Mouse (Mus musculus) lung, adult 18-20 months (tissue): ENCODE results near the gene Tex261.

ENCODE experiments used
- DNase-seq, 2 experiments: peaks; one replicate each; pipeline ENCODE4 v3.0.0; 2022; ENCODE audit warnings: mixed read lengths in 2 of 2

The Tex261 gene

GRCm38 (mm10) chr6:83756051-83756450 is 19.6 kb downstream of the Tex261 start:
- DNase-seq: no peak

GRCm38 (mm10) chr6:83750171-83750684 is 25.4 kb downstream of the Tex261 start:
- DNase-seq: peak; percentile 21 to 42

- DNase-seq: no peak
Measured at GRCm38 (mm10) chr6:83749286-83749685, 26.3 kb downstream of the Tex261 start.

GRCm38 (mm10) chr6:83745466-83745865 is 30.1 kb downstream of the Tex261 start:
- no peak for DNase-seq

GRCm38 (mm10) chr6:83744557-83744956 is 31.1 kb downstream of the Tex261 start:
- DNase-seq: peak; percentile 45 to 61

DNA sequence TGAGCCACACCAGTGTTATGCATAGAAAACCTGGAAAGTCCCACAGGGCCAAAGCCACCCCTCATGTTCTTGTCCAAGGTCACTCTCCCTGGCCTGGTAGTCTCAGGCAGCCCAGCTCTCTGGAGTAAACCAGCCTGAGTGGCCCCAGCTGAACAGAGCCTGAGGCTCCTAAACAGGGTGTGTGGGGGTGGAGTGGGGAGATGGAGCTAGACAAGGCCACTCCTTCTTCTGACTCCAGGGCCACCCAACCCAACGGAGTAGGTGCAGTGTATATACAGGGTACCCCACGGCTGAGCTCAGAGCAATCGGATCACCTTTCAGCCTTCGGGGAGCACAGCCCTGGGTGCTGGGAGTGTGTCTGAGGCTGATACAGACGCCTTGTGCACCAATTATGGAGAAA is 31.5 kb downstream of the Tex261 start:
- peak in 1 of 2 experiments; percentile 17 for DNase-seq

DNA sequence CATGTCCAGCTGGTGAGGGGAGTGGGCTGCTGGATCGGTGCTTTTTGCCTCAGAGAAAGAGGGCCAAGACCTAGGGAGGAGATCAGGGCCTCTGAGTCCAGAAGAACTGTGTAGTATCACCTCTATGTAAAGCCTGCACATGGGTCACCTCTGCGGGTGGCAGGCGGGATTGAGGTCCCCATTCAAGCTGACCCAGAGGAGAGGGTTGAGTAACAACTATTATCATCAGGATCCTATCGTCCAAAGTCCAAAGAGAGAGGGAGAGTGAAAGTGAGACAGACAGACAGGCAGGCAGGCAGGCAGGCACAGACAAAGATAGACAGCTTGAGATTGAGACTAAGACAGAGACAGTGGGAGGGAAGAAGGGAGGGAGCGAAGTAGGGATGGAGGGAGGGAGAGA is 32.4 kb downstream of the Tex261 start:
- DNase-seq: no peak

- DNase-seq: peak; percentile 10 to 22
Measured at GRCm38 (mm10) chr6:83742761-83743160, 32.9 kb downstream of the Tex261 start, which contains the start of gene Atp6v1b1. Gene Atp6v1b1 (plus strand): TSS chr6:83742990.

GRCm38 (mm10) chr6:83738596-83738995 is 37.0 kb downstream of the Tex261 start:
- DNase-seq: peak in 1 of 2 experiments; percentile 18

DNA sequence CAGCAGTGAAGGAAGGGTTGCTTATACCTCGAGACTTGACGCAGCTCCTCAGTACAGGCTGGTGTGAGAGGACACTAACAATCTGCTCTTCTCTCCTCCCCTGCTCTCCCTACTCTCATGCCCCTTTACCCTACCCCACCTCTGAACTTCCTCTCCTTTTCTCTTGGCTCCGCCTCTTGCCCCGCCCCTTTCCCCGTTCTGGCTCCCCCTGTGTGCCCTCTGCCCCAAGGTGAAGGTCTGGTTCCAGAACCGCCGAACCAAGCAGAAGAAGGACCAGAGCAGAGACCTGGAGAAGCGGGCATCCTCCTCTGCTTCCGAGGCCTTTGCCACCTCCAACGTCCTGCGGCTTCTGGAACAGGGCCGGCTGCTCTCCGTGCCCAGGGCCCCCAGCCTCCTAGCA is 38.3 kb downstream of the Tex261 start:
- no peak for DNase-seq

DNA sequence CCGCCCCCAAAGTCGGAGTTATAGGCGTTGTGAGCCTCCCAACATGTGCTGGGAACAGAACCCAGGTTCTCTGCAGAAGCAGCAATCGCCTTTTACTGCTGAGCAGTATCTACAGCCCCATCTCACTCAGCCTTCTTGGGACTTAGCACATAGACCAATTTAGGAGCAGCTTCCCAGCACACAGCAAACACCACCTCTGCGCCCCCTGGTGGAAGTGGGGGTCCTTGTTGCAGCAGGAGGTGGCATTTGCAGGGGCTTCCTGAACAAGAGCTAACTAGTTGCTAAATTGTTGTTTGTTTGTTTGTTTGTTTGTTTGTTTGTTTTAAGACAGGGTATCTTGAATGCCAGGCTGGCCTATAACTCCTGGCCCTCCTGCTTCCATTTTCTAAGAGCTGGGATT is 44.5 kb downstream of the Tex261 start:
- peak; percentile 47 to 67 for DNase-seq

GRCm38 (mm10) chr6:83729350-83729970 is 46.2 kb downstream of the Tex261 start:
- no peak for DNase-seq

DNA sequence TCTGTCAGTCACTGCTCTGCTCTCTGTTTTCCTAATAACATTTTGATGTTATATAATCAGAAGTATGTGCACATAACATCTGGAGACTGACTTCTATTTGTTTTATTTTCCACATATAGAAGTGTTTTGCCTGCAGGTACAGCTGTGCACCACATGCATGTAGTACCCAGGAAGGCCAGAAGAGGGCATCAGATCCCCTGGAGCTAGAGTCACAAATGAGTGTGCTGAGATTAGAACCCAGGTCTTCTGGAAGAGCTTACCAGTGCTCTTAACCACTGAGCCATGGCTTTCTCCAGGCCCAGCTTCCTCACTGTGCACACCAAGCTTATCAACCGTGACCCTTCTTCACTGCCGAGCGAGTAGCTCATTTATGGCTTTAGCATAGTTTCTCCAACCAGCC is 47.1 kb downstream of the Tex261 start:
- DNase-seq: no peak

DNA sequence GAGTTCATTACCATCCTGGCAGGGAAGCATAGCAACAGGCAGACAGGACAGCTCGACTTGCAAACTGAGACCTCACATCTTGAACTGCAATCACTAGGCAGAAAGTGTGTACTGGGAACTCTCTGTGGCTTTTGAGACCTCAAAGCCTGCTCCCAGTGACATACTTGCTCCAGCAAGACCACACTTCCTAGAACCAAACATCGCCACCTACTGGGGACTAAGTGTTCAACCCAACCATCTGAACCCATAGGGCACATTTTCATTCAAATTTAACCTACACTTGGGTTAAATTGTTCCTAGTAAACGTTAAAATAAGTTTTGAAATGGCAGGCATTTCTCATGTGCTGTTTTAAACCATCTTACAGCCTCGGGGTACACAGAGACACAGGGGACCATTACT is 48.4 kb downstream of the Tex261 start:
- no peak for DNase-seq

DNA sequence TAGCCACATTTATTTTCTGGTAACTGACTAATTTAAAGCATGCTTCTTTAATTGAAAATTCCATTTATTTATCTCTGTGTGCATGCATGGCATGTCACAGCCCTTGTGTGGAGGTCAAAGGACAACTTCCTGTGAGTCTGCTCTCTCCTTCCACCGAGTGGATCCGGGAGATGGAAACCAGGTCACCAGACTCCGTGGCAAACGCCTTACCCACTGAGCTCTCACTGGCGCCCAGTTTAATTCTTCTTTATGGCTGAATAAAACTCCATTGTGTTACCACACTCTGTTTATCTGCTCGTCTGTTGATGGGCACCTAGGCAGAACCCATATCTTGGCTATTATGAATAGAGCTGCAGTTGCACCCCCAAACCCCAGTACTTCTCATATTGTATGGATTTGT is 53.1 kb downstream of the Tex261 start:
- DNase-seq: no peak
